Mouse (Mus musculus): Measurements from ENCODE around the gene Gm10428.

Gm10428 gene

DNA sequence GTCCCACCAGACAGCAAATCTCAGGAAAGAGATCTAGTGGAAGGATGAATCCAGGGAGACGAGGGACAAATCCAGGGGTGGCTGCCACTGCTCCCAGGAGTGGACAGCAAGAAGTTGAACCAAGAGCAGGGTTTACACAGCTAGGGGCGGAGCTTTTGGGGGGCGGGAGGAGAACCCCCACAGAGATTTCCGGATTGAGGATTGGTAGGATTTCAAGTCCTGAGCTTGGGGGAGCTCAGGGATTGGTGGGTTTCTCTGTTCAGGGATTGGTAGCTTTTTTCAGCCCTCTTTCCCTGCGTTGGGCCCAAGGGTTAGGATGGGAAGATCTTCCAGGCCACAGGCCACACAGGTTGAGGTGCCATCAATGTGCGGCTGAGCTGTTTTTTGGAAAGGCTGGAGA lies 5.0 kb downstream of the Gm10428 start:
- in situ Hi-C loops (cut with MboI; ENCODE audit: low pct_unique_long_range_greater_than_20kb in 1 of 2, low sequenced_read_pairs in 2 of 2, unreplicated experiment in 1 of 2) = loop anchor here (5.0 to 25.0 kb wide), 4 partner anchors 137 to 379 kb away; partner anchors contain the start of gene Pmp22 (in 1 of the 2)

DNA sequence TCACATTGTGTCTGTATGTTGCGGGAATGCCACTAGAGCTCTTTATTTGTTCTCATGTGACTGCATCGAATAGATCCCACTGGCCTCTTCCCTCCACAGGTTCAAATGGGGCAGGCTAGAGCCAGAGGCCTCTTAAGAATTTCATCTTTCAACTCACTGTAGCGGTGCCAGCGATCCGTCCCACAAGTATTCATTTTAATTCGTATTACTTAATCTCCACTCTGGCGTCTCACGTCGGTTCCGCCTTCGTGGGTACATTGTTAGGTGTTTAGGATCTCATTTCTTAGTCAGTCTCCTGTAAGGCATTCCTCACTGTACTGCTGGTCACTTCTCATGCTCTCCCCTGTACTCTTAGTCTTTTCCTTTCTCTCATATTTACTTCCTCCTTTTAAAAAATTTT lies 5.6 kb downstream of the Gm10428 start:
- in situ Hi-C loops (cut with MboI; ENCODE audit: low pct_unique_long_range_greater_than_20kb in 1 of 2, low sequenced_read_pairs in 2 of 2, unreplicated experiment in 1 of 2) = loop anchor here (5.0 to 25.0 kb wide), 4 partner anchors 136 to 379 kb away; partner anchors contain the start of gene Pmp22 (in 1 of the 2)

- in situ Hi-C loops (cut with MboI; ENCODE audit: low pct_unique_long_range_greater_than_20kb in 1 of 2, low sequenced_read_pairs in 2 of 2, unreplicated experiment in 1 of 2) = loop anchor here in 1 of 2 experiments (25.0 kb wide), 1 partner anchor 376 kb away; the partner anchor contains the start of gene Pmp22
Observed at GRCm38 (mm10) chr11:62760755-62761457, 8.0 kb downstream of the Gm10428 start.

DNA sequence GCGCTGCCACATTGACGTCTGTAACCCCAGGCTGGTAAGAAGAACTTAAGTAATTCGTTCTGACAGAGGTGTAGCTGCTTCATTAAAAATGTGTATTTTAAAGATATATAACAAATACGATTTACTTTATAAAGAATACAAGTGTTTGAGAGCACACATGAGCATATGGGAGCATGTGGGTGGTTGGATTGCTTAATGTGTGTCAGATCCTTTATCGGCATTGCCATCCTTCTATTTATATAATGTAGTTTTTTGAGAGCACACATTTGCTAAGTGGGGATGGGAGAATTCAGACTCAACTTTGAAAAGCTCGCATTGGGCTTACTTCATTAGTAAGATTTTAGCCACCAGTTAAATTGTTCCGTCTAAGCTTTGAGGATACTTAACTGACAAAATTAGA lies 23.6 kb downstream of the Gm10428 start:
- in situ Hi-C loops (cut with MboI; ENCODE audit: low pct_unique_long_range_greater_than_20kb in 1 of 2, low sequenced_read_pairs in 2 of 2, unreplicated experiment in 1 of 2) = no loop called here

- in situ Hi-C loops (cut with MboI; ENCODE audit: low pct_unique_long_range_greater_than_20kb in 1 of 2, low sequenced_read_pairs in 2 of 2, unreplicated experiment in 1 of 2) = no loop called here
Observed at GRCm38 (mm10) chr11:62788935-62789616, 36.2 kb downstream of the Gm10428 start, which contains the start of gene Zfp286. Gene Zfp286 (minus strand): TSS chr11:62789462.

- in situ Hi-C loops (cut with MboI; ENCODE audit: low pct_unique_long_range_greater_than_20kb in 1 of 2, low sequenced_read_pairs in 2 of 2, unreplicated experiment in 1 of 2) = no loop called here
Observed at GRCm38 (mm10) chr11:62789617-62789936, 36.7 kb downstream of the Gm10428 start.

All from mouse embryonic stem cell (cell line).